Mouse (Mus musculus) spleen, embryonic (tissue): Measurements from ENCODE around the gene Mrpl27.
"Not testable (repeated sequence)": the region's sequence is repeated elsewhere in the genome, so short reads cannot be mapped to it uniquely, and the experiment has no call there.

Experiments used
- CTCF ChIA-PET: fragments of 350-600 bp; sonication (Branson Sonifier 250); formaldehyde crosslinking; loops from one replicate; lab custom pipeline; 2022; lab: Charles Lee

The Mrpl27 gene

DNA sequence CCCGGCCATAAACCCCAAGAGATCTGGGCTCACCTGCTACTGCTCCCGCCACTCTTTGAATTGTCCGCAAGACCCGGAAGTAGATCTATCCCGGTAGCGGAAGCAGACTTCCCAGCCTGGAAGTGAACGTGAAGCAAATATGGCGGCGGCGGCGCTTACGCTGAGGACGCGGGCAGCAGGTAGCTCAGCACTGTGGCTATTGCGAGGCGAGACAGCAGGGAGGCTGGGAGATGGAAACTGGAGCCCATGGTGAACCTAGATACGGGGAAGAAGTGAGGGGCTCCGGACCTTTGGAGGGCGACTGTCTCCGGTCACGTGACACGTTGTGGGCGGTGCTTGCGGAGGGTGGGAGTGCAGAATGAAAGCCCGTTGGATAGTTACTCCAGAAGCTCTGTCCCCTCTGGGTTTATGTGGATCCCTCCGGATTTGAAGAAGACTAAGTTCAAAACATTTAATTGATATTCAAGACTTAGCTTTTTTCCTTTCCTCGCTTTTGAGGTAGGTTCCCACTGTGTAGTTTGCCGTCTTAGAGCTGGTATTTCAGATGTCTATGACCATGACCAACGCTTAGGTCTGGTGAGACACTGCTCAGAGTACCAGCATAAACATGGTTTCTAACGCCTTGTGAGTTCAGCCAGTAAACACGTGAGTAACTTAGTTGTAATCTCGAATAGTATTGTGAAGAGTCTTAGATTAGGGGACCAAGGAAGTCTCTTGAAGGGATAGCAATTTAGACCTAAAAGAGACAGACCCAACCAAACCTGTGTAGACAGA lies at the start of gene Mrpl27, which contains the start of gene Eme1:
Gene Mrpl27, plus strand, starts transcription at position 105 of the 774 bp plus-strand sequence.
Gene Eme1, minus strand, starts transcription at position 302 of the 774 bp plus-strand sequence.
- CTCF ChIA-PET: interaction anchor here (0.7 to 1.0 kb wide), 2 partner anchors 23 to 24 kb away, joined by 3 read pairs; partner anchors contain the start of gene Lrrc59

DNA sequence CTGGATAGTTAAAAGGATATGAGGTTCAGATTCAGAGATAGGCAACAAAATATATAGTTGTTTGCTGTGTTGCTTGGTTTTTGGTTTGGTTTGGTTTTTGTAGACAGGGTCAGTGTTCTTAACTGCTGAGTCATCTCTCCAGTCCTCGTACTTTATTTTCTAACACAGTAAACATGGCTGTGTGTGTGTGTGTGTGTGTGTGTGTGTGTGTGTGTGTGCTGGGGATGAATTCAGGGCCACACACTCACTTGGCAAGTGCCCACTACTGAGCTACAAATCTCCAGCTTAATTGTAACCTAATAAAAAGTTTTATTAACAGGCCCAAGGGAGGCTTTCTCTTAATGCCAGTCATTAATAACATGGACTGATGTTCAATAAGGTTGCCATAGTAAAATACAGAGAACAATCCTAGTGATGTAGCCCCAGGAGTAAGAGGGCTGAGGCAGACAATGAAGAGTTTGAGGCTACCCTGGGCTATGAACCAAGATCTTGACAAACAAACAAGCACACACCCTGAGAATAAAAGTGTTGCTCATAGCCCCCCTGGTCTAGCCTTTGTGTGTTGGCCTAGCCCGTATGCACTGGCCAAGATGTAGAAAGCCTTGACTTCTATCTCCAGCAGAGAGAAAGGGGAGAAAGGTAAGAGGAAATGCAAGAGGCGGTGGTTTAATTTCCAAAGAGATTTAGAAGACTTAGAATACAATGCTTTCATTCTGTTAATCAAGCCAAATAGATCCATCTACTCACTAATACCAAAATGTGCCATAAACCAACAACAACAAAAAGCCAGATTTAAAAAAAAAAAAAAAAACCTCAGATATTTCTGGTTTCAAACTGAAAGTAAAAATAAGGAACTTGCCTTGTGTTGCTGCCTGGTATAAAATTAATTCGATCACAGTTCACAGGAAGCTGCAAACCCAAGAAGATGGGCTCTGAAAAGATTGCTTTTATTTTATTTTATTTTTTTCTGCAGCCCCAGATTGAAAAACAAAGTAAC lies 42.5 kb upstream of the Mrpl27 start:
- CTCF ChIA-PET: interaction anchor here (0.7 to 1.2 kb wide), 3 partner anchors 15 to 530 kb away, joined by 3 to 6 read pairs (median 5); no protein-coding TSS in a partner anchor

DNA sequence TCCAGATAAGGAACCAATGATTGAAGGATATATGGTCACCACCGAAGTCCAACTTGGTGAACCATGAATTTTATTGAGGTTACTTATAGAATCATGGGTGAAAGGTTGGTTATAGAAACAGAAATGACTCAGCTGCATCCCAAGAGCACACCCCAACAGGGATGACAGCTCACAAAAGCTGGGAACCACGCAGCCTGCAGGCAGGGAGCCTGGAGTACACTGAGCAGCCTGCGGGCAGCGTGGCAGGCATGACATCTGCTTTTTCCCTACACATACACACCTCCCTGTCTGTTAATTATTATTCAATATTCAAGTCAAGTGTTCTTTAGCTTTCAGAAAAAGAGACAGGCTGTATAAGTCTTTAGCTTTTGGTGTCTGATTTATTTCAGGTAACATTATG lies 39.0 kb upstream of the Mrpl27 start:
- CTCF ChIA-PET: no interaction called here

DNA sequence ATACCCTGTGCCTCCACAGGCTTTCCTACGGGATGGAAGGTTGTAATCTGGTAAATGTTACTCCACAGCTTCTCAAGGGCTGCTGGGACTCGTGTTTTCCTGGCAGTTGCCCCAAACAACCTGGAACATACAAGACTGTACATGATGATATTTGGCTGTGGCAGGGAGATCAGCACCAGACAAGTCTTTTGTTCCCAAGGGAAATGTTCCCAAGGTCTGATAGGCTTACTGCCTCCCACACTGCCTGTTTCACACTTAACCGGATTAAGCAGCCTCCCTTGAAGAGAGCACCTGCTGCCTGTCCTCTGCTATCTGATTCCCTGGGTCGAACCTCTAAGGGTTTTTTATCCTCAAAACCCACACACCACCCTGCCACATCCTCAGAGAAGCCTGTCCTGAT lies 38.1 kb upstream of the Mrpl27 start:
- CTCF ChIA-PET: no interaction called here

DNA sequence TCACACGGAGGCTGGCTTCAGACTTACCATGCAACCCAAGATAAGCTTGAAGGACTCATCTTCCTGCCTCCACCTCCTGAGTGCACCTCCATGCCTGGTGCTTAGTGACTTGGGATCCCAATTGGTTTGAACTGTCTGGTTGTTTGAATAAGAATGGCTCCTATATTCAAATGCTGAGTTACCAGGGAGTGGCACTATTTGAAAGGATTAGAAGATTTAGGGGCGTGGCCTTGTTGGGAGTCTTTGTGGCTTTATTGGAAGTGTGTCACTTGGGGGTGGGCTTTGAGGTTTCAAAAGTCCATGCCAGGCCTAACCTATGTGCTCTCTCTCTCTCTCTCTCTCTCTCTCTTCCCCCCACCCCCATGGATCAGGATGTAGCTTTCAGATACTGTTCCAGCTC lies 35.9 kb upstream of the Mrpl27 start:
- CTCF ChIA-PET: interaction anchor here (0.6 kb wide), 1 partner anchor 112 kb away, joined by 4 read pairs; no protein-coding TSS in a partner anchor

DNA sequence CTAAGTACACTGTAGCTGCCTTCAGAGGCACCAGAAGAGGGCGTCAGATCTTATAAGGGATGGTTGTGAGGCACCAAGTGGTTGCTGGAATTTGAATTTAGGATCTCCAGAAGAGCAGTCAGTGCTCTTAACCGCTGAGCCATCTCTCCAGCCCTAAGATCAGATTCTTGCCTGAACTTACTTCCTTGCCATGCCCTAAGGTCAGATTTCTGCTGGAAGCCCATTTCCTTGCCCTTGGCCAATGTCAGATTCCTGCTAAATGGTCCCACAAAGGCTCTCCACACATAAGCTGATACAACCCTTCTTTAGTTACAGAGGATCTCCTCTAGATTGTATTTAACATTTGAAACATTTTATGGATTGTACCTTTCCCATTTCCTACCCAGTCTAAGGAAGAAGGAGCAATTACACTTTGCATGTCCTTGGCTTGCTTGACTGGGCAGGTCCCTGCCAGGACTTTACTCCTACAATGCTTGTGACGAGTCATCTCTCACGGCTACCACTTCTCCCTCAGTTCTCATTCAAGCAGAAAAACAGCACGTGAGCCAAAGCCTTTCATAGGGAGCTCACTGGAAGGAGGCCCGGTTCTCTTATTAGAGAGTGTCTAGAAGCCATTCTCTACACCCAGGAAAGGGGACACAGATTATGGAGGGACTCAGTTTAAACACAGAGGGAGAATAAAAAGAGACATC lies 32.7 kb upstream of the Mrpl27 start:
- CTCF ChIA-PET: interaction anchor here (1.2 kb wide), 1 partner anchor 31 kb away, joined by 3 read pairs; no protein-coding TSS in a partner anchor

DNA sequence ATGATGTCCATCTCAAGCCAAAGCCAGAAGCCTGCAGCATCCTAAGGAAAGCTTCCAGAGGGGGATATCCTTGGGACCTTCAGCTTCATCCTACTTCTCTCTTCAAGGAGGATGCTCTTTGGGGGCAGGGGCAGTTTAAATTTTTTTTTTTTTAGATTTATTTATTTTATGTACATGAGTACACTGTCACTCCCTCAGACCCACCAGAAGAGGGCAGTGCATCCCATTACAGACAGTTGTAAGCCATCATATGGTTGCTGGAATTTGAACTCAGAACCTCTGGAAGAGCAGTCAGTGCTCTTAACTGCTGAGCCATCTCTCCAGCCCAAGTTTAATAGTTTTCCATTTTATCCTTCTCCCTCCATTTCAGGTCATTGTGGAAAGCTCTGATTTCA lies 32.1 kb upstream of the Mrpl27 start:
- CTCF ChIA-PET: interaction anchor here (1.2 kb wide), 1 partner anchor 32 kb away, joined by 3 read pairs; no protein-coding TSS in a partner anchor

DNA sequence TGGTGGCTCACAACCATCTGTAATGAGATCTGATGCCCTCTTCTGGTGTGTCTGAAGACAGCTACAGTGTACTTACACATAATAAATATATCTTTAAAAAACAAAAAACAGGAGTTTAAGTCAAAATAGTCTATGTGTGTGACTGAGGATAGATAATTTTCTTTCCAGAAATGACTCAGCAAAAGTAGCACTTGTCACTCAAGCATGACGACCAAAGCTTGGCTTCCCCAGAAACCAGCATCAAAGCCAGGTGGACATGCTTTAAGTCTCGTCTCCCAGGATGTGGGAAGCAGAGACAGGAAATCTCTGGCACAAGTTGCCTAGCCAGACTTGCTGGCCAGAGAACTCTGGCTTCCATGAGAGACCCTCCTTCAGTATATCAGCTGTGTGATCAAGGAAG lies 31.4 kb upstream of the Mrpl27 start:
- CTCF ChIA-PET: no interaction called here

DNA sequence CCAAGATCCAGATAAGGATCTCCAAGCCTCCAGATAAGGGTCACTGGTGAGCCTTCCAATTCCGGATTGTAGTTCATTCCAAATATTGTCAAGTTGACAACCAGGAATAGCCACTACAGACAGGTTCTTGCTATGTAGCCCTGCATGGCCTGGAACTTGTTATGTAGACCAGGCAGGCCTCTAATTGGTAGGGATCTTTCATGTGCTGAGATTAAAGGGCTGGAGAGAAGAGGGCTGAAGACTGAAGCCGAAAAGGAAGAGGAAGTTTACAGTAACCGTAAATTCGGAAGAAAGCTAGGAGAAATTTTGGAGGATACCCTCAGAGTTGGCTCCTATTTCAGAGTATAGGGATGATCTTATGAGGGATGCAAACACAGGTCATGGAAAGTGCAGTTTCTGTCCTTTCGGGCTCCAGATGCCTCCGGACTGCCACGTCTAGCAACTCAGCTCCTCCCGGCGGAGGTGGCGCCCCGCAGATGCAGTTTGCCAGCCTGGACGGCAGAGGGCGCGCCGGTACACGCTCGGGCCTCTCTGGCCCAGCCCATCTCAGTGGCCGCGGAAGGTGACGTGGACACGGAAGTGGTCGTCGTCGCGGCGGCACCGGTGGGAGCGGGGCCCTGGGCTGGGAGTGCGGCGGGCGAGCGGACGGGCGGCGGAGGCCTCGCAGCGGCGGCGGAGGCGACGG lies 24.2 kb upstream of the Mrpl27 start, which contains the start of gene Lrrc59:
Gene Lrrc59, plus strand, starts transcription at position 569 of the 685 bp plus-strand sequence.
- CTCF ChIA-PET: interaction anchor here (1.0 kb wide), 2 partner anchors 24 to 52 kb away, joined by 3 to 6 read pairs; partner anchors contain the start of genes Eme1 and Mrpl27

DNA sequence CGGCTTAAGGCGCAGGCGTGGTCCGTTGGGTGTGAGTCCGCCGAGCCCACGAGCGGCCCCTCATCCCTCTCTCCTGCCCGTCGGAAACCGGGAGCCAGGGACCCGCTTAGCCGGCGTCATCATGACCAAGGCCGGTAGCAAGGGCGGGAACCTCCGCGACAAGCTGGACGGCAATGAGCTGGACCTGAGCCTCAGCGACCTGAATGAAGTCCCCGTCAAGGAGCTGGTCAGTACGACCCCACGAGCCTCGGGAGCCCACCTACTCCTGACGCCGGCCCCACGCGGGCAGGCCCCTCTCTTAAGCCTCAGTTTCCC lies 23.7 kb upstream of the Mrpl27 start:
- CTCF ChIA-PET: interaction anchor here (0.6 to 1.0 kb wide), 3 partner anchors 24 to 115 kb away, joined by 3 to 18 read pairs (median 6); partner anchors contain the start of genes Eme1 and Mrpl27

DNA sequence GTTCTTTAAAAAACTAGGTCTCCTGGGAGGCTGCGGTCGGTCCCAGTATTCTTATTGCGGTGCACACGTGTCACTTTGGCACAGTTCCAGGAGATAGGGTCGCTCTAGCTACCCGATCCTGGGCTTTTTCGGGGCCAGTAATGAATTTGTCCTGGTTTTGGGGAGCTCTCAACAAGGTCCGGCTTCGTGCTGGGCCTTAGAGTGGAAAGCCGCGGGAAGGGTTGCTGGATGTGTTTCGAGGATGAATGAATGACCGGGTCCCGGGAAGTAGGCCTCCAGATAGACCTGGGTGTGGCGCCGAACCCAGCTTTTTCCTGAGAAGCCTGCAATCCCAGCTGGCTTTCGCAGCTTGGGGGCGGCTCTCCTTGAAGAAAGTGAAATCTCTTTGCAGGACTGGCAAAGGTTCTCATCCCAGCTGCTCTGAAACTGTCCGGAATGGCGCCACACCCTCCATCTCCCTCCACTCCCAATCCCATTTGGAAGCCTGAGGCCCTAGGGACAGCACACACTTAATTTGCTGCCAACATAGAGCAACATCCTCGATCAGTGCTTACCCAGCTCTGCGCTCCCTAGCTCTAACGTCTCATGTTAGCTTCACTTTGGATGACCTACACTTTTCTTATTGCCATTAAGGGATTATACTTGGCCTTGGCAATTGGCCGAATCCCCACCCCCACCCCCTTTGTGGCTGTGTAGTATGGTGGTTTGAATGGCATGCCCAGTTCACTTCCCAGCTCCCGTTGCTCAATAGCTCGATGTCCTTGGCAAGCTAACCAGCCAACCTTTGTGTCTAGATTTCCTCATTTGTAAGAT lies 23.2 kb upstream of the Mrpl27 start:
- CTCF ChIA-PET: interaction anchor here (0.6 to 1.0 kb wide), 2 partner anchors 23 to 115 kb away, joined by 3 to 18 read pairs; partner anchors contain the start of genes Eme1 and Mrpl27

DNA sequence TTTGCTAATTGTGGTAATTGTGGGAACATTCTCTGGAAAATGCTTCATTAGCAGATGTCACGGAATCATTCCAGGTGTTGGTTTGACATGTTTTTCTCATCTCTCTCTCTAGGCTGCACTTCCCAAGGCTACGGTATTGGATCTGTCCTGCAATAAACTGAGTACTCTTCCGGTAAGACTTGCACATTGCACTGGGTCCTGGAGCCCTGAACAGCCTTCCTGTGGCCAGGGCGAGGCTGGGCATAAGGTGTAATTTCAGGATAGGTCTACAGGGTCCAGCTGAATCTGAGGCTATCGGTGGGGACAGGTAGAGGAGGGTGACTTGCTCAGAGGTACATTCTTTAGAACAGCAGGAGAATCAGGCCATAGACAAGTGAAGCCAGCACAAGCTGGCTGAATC lies 21.6 kb upstream of the Mrpl27 start:
- CTCF ChIA-PET: no interaction called here

DNA sequence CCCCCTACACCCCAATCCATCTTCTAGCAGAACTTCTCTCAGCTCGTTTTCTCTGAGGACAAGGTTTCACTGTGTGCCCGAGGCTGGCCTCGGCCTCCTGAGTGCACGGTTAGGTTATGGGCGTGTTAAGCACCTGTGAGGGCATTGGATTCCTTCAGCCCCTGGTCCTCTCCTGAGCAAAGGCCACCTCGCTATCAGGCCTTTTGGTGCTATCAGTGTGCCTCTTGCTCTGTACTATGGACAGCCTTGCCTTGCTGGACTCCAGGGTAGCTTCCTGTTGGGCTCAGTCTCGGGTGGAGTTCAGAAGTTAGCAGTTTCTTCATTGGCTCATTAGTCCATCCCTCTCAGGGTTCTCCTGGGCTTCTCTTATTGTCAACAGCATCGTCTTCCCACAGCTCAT lies 20.6 kb upstream of the Mrpl27 start:
- CTCF ChIA-PET: no interaction called here

DNA sequence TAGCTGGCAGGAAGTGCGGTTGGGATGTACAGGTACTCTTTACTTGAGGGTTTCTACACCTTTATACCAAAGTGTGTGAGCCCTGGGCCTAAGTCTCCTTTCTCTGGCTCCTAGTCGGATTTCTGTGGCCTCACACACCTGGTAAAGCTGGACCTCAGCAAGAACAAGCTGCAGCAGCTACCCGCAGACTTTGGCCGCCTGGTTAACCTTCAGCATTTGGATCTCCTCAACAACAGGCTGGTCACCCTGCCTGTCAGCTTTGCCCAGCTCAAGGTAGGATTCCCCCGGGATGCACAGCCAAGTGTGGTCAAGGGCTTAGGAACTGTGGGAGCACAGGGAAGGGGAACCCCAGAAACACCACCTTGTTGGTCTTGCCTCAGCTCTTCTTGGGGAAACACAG lies 19.1 kb upstream of the Mrpl27 start:
- CTCF ChIA-PET: no interaction called here

DNA sequence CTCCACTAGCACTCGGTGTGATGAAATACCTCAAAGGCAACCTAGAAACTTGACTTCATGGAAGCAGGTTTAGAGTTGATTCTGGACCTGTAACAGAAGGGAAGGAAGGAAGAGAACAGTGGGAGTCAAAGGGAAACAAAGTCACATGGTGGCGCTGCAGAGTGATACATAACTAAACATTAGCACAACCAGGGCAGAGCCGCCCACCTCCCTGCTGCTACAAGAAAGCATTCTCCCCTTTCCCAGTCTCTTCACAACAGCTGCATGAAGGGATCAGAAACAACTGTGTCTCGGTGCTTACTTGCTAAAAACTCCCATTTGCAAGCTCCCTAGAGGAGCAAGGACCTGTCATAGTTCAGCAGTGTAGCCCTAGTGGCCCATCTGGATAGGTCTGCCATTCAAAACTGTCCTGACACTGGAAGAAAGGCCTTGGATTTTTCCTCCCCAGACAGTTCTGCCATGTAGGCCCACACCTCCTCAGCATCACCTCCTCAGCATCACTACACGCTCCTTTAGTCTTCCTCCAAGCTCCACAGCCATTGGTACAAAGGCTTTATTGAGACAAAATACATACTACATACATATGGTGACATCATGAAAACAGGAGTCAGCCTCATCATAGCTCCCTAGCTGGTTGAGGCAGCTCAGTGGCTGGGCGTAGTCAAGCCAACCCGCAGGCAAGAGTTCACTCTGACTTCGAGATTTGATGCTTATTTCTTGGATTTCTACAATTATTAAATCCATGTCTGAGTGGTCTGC lies 8.9 kb upstream of the Mrpl27 start:
- CTCF ChIA-PET: no interaction called here

DNA sequence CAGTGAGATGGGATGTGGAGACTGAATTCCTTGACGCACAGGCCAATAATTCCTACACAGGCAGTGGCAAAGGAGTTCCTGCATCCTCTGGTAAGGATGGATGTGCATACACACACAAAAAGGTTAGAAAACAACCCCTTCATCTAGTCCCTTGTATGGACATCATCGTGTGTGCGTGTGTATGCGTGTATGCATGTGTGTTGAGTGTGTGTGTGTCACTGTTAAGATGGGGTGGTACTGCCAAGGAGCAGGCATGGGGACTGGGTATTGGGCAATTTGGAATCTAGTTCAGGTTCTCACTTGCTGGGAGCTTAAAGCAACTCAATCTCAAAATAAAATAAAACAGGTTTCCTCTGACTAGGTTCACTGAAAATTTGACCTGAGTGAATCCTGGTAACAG lies 7.1 kb upstream of the Mrpl27 start:
- CTCF ChIA-PET: no interaction called here

DNA sequence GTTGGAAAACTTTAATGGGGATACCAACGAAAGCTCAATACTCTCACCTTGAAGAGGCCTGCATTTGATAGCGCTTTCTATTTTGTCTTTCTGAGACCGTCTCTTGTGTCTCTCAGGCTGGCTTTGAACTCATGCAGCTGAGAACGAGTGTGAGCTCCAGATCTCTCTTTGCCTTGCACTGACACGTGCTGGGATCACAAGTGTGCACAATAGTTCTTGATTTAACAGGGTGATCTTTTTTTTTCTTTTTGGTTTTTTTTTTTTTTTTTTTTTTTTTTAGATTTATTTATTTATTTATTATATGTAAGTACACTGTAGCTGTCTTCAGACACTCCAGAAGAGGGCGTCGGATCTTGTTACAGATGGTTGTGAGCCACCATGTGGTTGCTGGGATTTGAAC lies 2.3 kb upstream of the Mrpl27 start:
- CTCF ChIA-PET: not testable (repeated sequence)

DNA sequence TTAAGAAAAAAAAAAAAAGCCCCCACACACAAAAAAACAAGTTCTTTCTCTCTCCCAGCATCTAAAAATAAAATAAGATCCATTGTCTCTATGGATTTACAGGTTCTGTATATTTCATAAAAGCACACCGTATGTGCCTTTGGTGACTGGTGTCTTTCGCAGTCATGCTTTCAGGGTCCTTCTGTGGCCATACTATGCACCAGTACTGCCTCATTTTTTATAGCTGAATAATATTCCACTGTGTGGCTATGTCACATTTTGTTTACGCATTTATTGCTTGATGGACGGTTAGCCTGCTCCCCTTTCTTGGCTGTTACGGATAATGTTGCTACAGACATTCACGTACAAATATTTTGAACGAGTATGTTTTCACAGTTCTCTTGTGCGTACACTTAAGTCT lies 594 bp upstream of the Mrpl27 start:
- CTCF ChIA-PET: no interaction called here

DNA sequence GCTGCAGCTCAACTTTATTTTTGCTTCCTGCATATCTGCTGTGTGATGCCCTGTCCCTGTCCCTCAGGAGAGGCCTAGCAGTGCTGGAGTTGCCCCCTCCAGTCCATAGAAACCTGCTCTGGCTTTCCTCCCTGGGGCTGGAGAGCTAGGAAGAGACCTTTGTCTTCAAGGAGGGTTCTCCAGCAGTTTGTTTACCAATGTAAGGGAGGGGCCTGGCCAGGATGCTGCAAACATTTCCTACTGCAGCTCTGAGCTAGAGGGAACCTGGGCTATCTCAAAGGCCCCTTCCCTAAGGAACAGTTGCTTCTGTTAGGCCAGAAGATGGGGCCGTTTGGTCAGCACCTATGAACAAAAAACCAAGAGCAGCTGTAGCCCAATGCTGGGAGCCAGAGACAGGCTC lies 7.8 kb downstream of the Mrpl27 start:
- CTCF ChIA-PET: no interaction called here
